Comparison of ENCODE assay signal across 1 mouse cellular context in the genomic region with DNA sequence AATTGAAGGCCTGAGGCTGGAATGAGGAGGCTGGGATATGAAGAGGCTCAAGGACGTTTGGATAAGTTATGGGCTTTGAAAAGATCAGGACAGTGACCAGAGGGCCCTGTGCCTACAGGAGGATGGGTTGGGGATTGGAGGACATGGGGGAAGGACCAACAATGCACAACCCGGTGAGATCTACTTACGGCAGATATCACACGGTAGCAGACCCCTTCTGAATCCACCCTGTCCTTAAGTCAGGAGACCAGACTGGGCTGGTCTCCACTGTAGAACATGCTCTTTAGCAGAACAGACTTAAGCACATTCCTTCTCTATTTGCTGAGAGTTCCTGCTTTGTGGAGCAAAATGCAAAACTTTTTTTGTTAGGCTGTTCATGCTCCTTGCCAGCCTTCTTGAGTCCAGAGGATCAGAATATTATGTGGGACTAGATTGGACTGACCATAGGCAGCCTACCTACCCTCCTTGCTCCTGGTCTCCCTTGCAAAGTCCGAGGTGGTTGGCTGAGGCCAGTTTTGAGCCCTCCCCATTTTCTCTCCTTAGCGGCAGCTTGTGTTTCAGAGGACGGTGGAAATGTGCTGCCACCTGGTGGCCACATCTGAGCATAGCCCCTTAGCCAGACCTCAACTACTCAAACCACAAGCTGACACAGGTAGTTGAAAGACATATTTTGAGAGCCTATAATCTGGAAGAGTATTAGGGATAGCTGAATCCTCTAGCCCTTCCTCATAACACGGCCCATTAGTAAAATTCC.
TF ChIP-seq lines count a peak whose summit lies in the region.

No protein-coding gene starts in this region.

TF ChIP-seq in C2C12, 6 proteins besides CTCF, POLR2A, EP300 and RAD21 (continued from another document):
- TF ChIP-seq MYOG (IDR thresholded peaks at IDR 0.05; ENCODE audit: control insufficient read depth, extremely low read depth, insufficient read length): no peak
- no peak for TF ChIP-seq CEBPB (IDR thresholded peaks at IDR 0.05; ENCODE audit: low read depth)
- TF ChIP-seq FOSL1 (IDR thresholded peaks at IDR 0.05; ENCODE audit: insufficient read depth, low read length, poor library complexity, severe bottlenecking): no peak
